Mouse (Mus musculus): Measurements from ENCODE around the gene Spats2.
"Not testable (repeated sequence)": the region's sequence is repeated elsewhere in the genome, so short reads cannot be mapped to it uniquely, and the experiment has no call there.

Spats2 gene

GRCm38 (mm10) chr15:99129956-99130910 lies 4.5 kb downstream of the Spats2 start:
- peak; percentile 29 for DNase-seq (ENCODE audit: extremely low spot score, low spot score)

GRCm38 (mm10) chr15:99138389-99138788 lies 12.7 kb downstream of the Spats2 start:
- no peak for DNase-seq (ENCODE audit: extremely low spot score, low spot score)

- peak; percentile 64 for DNase-seq (ENCODE audit: extremely low spot score, low spot score)
These were observed 14.0 kb downstream of the Spats2 start for GRCm38 (mm10) chr15:99139669-99140068.

GRCm38 (mm10) chr15:99150516-99150915 lies 24.8 kb downstream of the Spats2 start:
- DNase-seq (ENCODE audit: extremely low spot score, low spot score) = no peak

- DNase-seq (ENCODE audit: extremely low spot score, low spot score) = no peak
These were observed 25.6 kb downstream of the Spats2 start for GRCm38 (mm10) chr15:99151324-99151723.

- no peak for DNase-seq (ENCODE audit: extremely low spot score, low spot score)
These were observed 27.8 kb downstream of the Spats2 start for GRCm38 (mm10) chr15:99153466-99153865.

GRCm38 (mm10) chr15:99154515-99154914 lies 28.8 kb downstream of the Spats2 start:
- DNase-seq (ENCODE audit: extremely low spot score, low spot score) = not testable (repeated sequence)

GRCm38 (mm10) chr15:99163512-99164365 lies 38.0 kb downstream of the Spats2 start:
- DNase-seq (ENCODE audit: extremely low spot score, low spot score) = no peak

- DNase-seq (ENCODE audit: extremely low spot score, low spot score) = no peak
These were observed 46.4 kb downstream of the Spats2 start for GRCm38 (mm10) chr15:99172131-99172530.

GRCm38 (mm10) chr15:99179639-99180038 lies 53.9 kb downstream of the Spats2 start:
- no peak for DNase-seq (ENCODE audit: extremely low spot score, low spot score)

GRCm38 (mm10) chr15:99184217-99184914 lies 58.6 kb downstream of the Spats2 start:
- DNase-seq (ENCODE audit: extremely low spot score, low spot score) = no peak

GRCm38 (mm10) chr15:99194358-99194757 lies 68.6 kb downstream of the Spats2 start:
- DNase-seq (ENCODE audit: extremely low spot score, low spot score) = no peak

GRCm38 (mm10) chr15:99195043-99195442 lies 69.3 kb downstream of the Spats2 start:
- DNase-seq (ENCODE audit: extremely low spot score, low spot score) = no peak

- DNase-seq (ENCODE audit: extremely low spot score, low spot score) = no peak
These were observed 73.0 kb downstream of the Spats2 start for GRCm38 (mm10) chr15:99198761-99199160.

GRCm38 (mm10) chr15:99205959-99206358 lies 80.2 kb downstream of the Spats2 start:
- DNase-seq (ENCODE audit: extremely low spot score, low spot score) = no peak

GRCm38 (mm10) chr15:99213183-99213582 lies 87.5 kb downstream of the Spats2 start:
- DNase-seq (ENCODE audit: extremely low spot score, low spot score) = no peak

- DNase-seq (ENCODE audit: extremely low spot score, low spot score) = no peak
These were observed 89.2 kb downstream of the Spats2 start for GRCm38 (mm10) chr15:99214941-99215340.

- DNase-seq (ENCODE audit: extremely low spot score, low spot score) = no peak
These were observed 90.2 kb downstream of the Spats2 start for GRCm38 (mm10) chr15:99215741-99216463.

GRCm38 (mm10) chr15:99217630-99218029 lies 91.9 kb downstream of the Spats2 start:
- no peak for DNase-seq (ENCODE audit: extremely low spot score, low spot score)

- DNase-seq (ENCODE audit: extremely low spot score, low spot score) = peak; percentile 41
These were observed 95.7 kb downstream of the Spats2 start for GRCm38 (mm10) chr15:99221315-99221952.

Measured in neural tube, embryonic 10.5 days (tissue).